Mouse (Mus musculus) olfactory bulb, adult 2 months (tissue): ENCODE data around the gene 2610301B20Rik.

Experiments
- CTCF ChIP-seq: fragments of 200-500 bp; IDR thresholded peaks from 2 replicates; pipeline ENCODE4 v1.5.1; 2012; ENCODE audit warnings: low read depth, mild to moderate bottlenecking, low read length, moderate library complexity; ENCODE audit not compliant: insufficient read depth
- POLR2A ChIP-seq: fragments of 200-500 bp; IDR thresholded peaks from 2 replicates; pipeline ENCODE4 v1.6.1; 2012; ENCODE audit warnings: mild to moderate bottlenecking, low read depth, low read length, moderate library complexity; ENCODE audit not compliant: insufficient read depth

DNA sequence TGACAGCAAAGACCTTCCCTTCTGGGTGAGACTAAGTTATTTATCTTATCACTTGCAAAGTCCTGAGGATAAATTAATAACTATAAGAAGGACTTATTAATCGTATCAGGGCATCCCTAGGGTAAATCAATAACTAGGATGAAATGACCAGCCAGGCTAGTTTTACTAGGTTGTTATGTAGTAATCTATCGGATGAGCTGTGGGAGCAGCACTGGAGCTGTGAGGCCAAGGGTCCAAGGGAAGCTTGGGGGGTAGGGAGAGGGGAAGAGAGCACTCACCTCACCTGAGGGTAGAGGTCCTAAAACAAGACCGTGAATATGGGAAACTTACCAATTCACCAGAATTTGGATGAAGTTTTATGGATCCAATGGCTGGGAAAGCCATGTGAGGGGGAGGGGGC, 13.5 kb upstream of the 2610301B20Rik start:
- TF ChIP-seq CTCF: no peak
- no peak for TF ChIP-seq POLR2A
